Comparison of ENCODE assay signal across 16 mouse cellular contexts in genomic region chr3:108322136-108322535, GRCm38 (mm10). TPM values are rescaled to one million over a fixed set of nuclear protein-coding genes. Genes with fewer than 3 reads are reported as not detected.
DNase-seq lines count a peak whose midpoint lies in the region; TF ChIP-seq lines count a peak whose summit lies in the region.
"Had no signal": no experiment of that assay in that cellular context is flagged by ENCODE, and none has a peak within 500 bp of the region (broad histone marks: within the 10 kb centered on the region; RNA-seq: fewer than 3 reads in every experiment).

No protein-coding gene starts in this region.

- TF ChIP-seq CTCF in layer of hippocampus, adult 2 months (conservative IDR thresholded peaks at IDR 0.05), result no peak

- no peak overlapping the region for H3K4me3 ChIP-seq in layer of hippocampus, adult 2 months
- H3K4me3 ChIP-seq: embryonic facial prominence, embryonic 10.5 days; embryonic facial prominence, embryonic 12.5 days; forebrain, embryonic 13.5 days; forebrain, embryonic 15.5 days had no signal

- DNase-seq in adrenal gland, postnatal 14 days, result peak; percentile 17
- no peak for DNase-seq in adrenal gland, postnatal 10 days
- no peak for DNase-seq in layer of hippocampus, adult 2 months (ENCODE audit: low spot score in 2 of 2)
- no peak for DNase-seq in layer of hippocampus, postnatal 25 days (ENCODE audit: extremely low spot score in 1 of 2, low spot score in 1 of 2)
- DNase-seq in kidney, adult 9 months, result no peak
- DNase-seq: adrenal gland, adult 8-10 months; cerebellum, adult 11-12 months; cerebellum, adult 9-10 months; forebrain, postnatal 0 days had no signal

- peak overlapping the region; percentile 43; the same call in 1 of the 2 replicates for H3K27ac ChIP-seq in layer of hippocampus, adult 2 months
- H3K27ac ChIP-seq: embryonic facial prominence, embryonic 10.5 days; embryonic facial prominence, embryonic 12.5 days; forebrain, embryonic 13.5 days; forebrain, embryonic 15.5 days had no signal

RNA-seq across cellular contexts. Expression of gene Sort1, which starts 38.3 kb away (rescaled TPM):
- total RNA-seq in adrenal gland, postnatal 14 days (2021), result 42.0 and 45.7 TPM in 2 replicates
- 10 to 100 TPM; 46.1 to 48.8 TPM for total RNA-seq in adrenal gland, postnatal 10 days (2021)
- 100 to 1,000 TPM; 360 to 361 TPM for total RNA-seq in layer of hippocampus, adult 2 months (2021)
- total RNA-seq in layer of hippocampus, postnatal 25 days (2021), result 100 to 1,000 TPM; 349 to 354 TPM

RNA-seq across cellular contexts. Expression of gene Mybphl, which starts 42.6 kb away (rescaled TPM):
- not detected in 2 replicates for total RNA-seq in adrenal gland, postnatal 14 days (2021)
- total RNA-seq in adrenal gland, postnatal 10 days (2021), result not detected
- 1 to 10 TPM in 1 of 2 experiments, under 1 TPM in 1; 0.83 to 1.5 TPM for total RNA-seq in layer of hippocampus, adult 2 months (2021)
- 1 to 10 TPM in 1 of 2 experiments, under 1 TPM in 1; 0.49 to 1.1 TPM for total RNA-seq in layer of hippocampus, postnatal 25 days (2021)
- total RNA-seq: adrenal gland, adult 18-20 months; adrenal gland, adult 8-10 months; adrenal gland, postnatal 36 days; ES-E14; forebrain, postnatal 0 days had no signal
